Comparison of ENCODE assay signal across 23 mouse cellular contexts in the genomic region with DNA sequence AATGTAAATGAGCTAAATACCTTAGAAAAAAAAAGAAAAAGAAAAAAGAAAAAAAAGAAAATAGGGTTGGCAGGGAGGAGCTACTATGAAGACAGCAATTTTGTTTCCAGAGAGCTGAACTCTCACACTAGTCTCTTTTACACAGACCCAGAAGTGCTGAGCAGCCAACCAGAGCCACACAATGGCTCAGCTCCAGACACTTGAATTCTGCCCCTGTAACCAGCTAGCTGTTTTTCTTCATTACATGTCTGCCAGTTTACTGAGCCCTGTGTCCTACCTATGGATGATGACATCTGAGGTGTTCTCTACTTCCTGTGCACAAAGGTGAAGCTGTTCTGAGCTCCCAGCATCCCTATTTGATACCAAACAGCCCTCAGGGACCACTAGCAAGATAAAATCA. TPM values are rescaled to one million over a fixed set of nuclear protein-coding genes. Genes with fewer than 3 reads are reported as not detected.
DNase-seq lines count a peak whose midpoint lies in the region; ATAC-seq lines count a peak whose summit lies in the region.
"Had no signal": no experiment of that assay in that cellular context is flagged by ENCODE, and none has a peak within 500 bp of the region (broad histone marks: within the 10 kb centered on the region; RNA-seq: fewer than 3 reads in every experiment).

No protein-coding gene starts in this region.

- H3K9ac ChIP-seq in midbrain, embryonic 11.5 days (ENCODE audit: low read length) = no peak overlapping the region
- no peak overlapping the region for H3K9ac ChIP-seq in midbrain, embryonic 13.5 days (replicated peaks)

- no peaks in the 10 kb centered on the region for H3K36me3 ChIP-seq in midbrain, embryonic 11.5 days (ENCODE audit: control insufficient read depth, insufficient read depth, low read length)
- no peaks in the 10 kb centered on the region for H3K36me3 ChIP-seq in midbrain, embryonic 13.5 days
- H3K36me3 ChIP-seq: G1E had no signal

- ATAC-seq in midbrain, embryonic 11.5 days (ENCODE audit: low FRiP score) = no peak
- no peak for ATAC-seq in midbrain, embryonic 13.5 days
- ATAC-seq: activated CD4-positive, CD25-positive, alpha-beta regulatory T cell, adult 4 months; CD4-positive, CD25-positive, alpha-beta regulatory T cell, adult 4 months; Patski had no signal

- no peak overlapping the region for H3K4me3 ChIP-seq in midbrain, embryonic 11.5 days (ENCODE audit: low read depth, low read length)
- no peak overlapping the region for H3K4me3 ChIP-seq in midbrain, embryonic 13.5 days (replicated peaks)

- H3K9me3 ChIP-seq in midbrain, embryonic 11.5 days (ENCODE audit: control insufficient read depth, low read length) = no peaks in the 10 kb centered on the region
- H3K9me3 ChIP-seq in midbrain, embryonic 13.5 days = no peaks in the 10 kb centered on the region

- H3K27ac ChIP-seq in midbrain, embryonic 11.5 days (ENCODE audit: low read depth, low read length) = no peak overlapping the region
- no peak overlapping the region for H3K27ac ChIP-seq in midbrain, embryonic 13.5 days

- intact Hi-C loops in heart, postnatal 25 days (cut with DNase I) = no loop called here

- H3K4me2 ChIP-seq in midbrain, embryonic 11.5 days = no peak overlapping the region
- H3K4me2 ChIP-seq in midbrain, embryonic 13.5 days (replicated peaks) = no peak overlapping the region

- H3K27me3 ChIP-seq in midbrain, embryonic 11.5 days (ENCODE audit: control insufficient read depth, insufficient read depth, low read length) = no peaks in the 10 kb centered on the region
- no peaks in the 10 kb centered on the region for H3K27me3 ChIP-seq in midbrain, embryonic 13.5 days
- H3K27me3 ChIP-seq: CH12.LX, Patski had no signal

- DNase-seq in heart, adult 11 months = peak; percentile 28
- DNase-seq in heart, postnatal 25 days (ENCODE audit: low spot score) = no peak
- DNase-seq in midbrain, embryonic 11.5 days (ENCODE audit: low spot score, missing footprints) = peak; percentile 57
- DNase-seq in adipocyte (ENCODE audit: low spot score) = peak; percentile 79
- no peak for DNase-seq in thymus, postnatal 4 days
- DNase-seq: adrenal gland, adult 2 months; adrenal gland, adult 8-10 months; adrenal gland, postnatal 10 days; adrenal gland, postnatal 14 days; adrenal gland, postnatal 25 days; adrenal gland, postnatal 36 days; B cell, adult 2 months; cerebellum, adult 11 months; cerebellum, adult 11-12 months; cerebellum, adult 18-20 months; cerebellum, adult 2 months had no signal

- H3K4me1 ChIP-seq in midbrain, embryonic 11.5 days (ENCODE audit: control insufficient read depth, insufficient read depth, low read length) = no peaks in the 10 kb centered on the region
- no peaks in the 10 kb centered on the region for H3K4me1 ChIP-seq in midbrain, embryonic 13.5 days (replicated peaks)

RNA-seq across cellular contexts. Expression of gene Pakap, which starts 39.7 kb away (rescaled TPM):
- total RNA-seq in heart, postnatal 25 days (2021) = 10 to 100 TPM; 37.4 to 44.3 TPM
- 21.1 and 21.4 TPM in 2 replicates for polyA plus RNA-seq in midbrain, embryonic 11.5 days (2014; fragmentation: Nextera tagmentation; extraction: Ambion mirVana)
- polyA plus RNA-seq in midbrain, embryonic 13.5 days (2015; fragmentation: Nextera tagmentation; extraction: Ambion mirVana) = 6.8 and 7.3 TPM in 2 replicates
- total RNA-seq: G1E, MEL had no signal
- polyA plus RNA-seq: G1E had no signal

Comparison
In these comparisons a context has a peak if more than half of its experiments do, and no peak if none do; other contexts are left out.
1. DNase-seq: peak in heart, adult 11 months (single experiment), midbrain, embryonic 11.5 days (single experiment) and adipocyte (single experiment); none in heart, postnatal 25 days (single experiment) and thymus, postnatal 4 days (single experiment).